Mouse (Mus musculus) lung, embryonic 14.5 days (tissue): ENCODE measurements around the gene Bmper. TPM values are rescaled to one million over a fixed set of nuclear protein-coding genes. Genes with fewer than 3 reads are reported as not detected.

Experiments used
- ATAC-seq: fragments of 200-750 bp; cut with Nextera tagmentation; 2 replicates; pipeline ENCODE4 v1.8.0; 2017; ENCODE audit warnings: mild to moderate bottlenecking, moderate TSS enrichment, moderate library complexity; ENCODE audit not compliant: insufficient read depth
- DNase-seq: peaks from one replicate; pipeline ENCODE4 v3.0.0-alpha.2; 2015
- H3K27ac ChIP-seq: fragments of 300-500 bp; sonication (generic); 2 replicates; pipeline ENCODE4 v1.5.1; 2014; ENCODE audit warnings: low read depth, mild to moderate bottlenecking, moderate library complexity
- H3K27me3 ChIP-seq: fragments of 300-500 bp; sonication (generic); 2 replicates; pipeline ENCODE4 v1.6.1; 2014; ENCODE audit warnings: low read length, control low read depth; ENCODE audit not compliant: insufficient read depth
- H3K36me3 ChIP-seq: fragments of 300-500 bp; sonication (generic); 2 replicates; pipeline ENCODE4 v1.6.1; 2014; ENCODE audit warnings: control low read depth; ENCODE audit not compliant: insufficient read depth
- H3K4me1 ChIP-seq: fragments of 300-500 bp; sonication (generic); 2 replicates; pipeline ENCODE4 v1.6.1; 2014; ENCODE audit warnings: antibody characterized with exemption, control low read depth; ENCODE audit not compliant: insufficient read depth
- H3K4me2 ChIP-seq: fragments of 300-500 bp; sonication (generic); 2 replicates; pipeline ENCODE4 v1.6.1; 2014; ENCODE audit warnings: mild to moderate bottlenecking
- H3K4me3 ChIP-seq: fragments of 300-500 bp; sonication (generic); 2 replicates; pipeline ENCODE4 v1.5.1; 2014; ENCODE audit warnings: low read depth, low read length
- H3K9ac ChIP-seq: fragments of 300-500 bp; sonication (generic); 2 replicates; pipeline ENCODE4 v1.6.1; 2014
- H3K9me3 ChIP-seq: fragments of 300-500 bp; sonication (generic); 2 replicates; pipeline ENCODE4 v1.6.1; 2016; ENCODE audit warnings: low read depth, low read length, control low read depth
- CTCF ChIP-seq: IDR thresholded peaks from 2 replicates; pipeline ENCODE4 v1.5.1; 2016; ENCODE audit warnings: antibody characterized with exemption, low read depth
- WGBS: fragments of 180-500 bp; shearing (Covaris S2); extraction: QIAGEN DNeasy Blood & Tissue Kit; methylation state at CpG from one replicate; pipeline ENCODE4 v1.1.7; 2014; 5-methylcytosine and 5-hydroxymethylcytosine counted together
- polyA plus RNA-seq: library from polyadenylated mRNA; unstranded; fragments of >200 nt; fragmentation: Nextera tagmentation; extraction: Ambion mirVana; gene quantifications from 2 replicates; pipeline ENCODE4 v1.2.1, GENCODE M21; 2014

The Bmper gene
- polyA plus RNA-seq, 1 experiment from 2014 or later: 28.7 TPM

DNA sequence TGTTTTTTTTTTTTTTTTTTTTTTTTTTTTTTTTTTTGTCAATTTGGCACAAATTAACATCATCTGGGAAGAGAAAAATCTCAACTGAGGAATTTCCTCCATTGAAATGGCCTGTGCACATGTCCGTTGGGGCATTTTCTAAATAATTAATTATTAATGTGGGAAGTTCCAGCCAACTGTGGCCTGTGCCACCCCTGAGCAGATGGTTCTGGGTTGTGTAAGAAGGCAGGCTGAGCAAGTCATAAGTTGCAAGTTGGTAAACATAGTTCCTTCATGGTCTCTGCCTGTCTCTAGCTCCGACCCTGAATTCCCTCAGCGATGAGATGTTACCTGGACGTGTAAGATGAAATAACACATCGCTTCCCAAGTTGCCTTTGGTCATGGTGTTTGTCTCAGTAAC is 16.7 kb upstream of the Bmper start:
- no peaks in the 10 kb centered on the region for H3K9me3 ChIP-seq
- no peak overlapping the region for H3K27ac ChIP-seq
- ATAC-seq (no peak), DNase-seq (no peak)
- 88% methylated on average over 5 of the region's 5 CpGs for WGBS
- no peak overlapping the region for H3K4me3 ChIP-seq
- H3K9ac ChIP-seq: no peak overlapping the region
- no peaks in the 10 kb centered on the region for H3K4me1 ChIP-seq
- no peak overlapping the region for H3K4me2 ChIP-seq
- no peaks in the 10 kb centered on the region for H3K27me3 ChIP-seq
- TF ChIP-seq CTCF: no peak
- no peaks in the 10 kb centered on the region for H3K36me3 ChIP-seq

DNA sequence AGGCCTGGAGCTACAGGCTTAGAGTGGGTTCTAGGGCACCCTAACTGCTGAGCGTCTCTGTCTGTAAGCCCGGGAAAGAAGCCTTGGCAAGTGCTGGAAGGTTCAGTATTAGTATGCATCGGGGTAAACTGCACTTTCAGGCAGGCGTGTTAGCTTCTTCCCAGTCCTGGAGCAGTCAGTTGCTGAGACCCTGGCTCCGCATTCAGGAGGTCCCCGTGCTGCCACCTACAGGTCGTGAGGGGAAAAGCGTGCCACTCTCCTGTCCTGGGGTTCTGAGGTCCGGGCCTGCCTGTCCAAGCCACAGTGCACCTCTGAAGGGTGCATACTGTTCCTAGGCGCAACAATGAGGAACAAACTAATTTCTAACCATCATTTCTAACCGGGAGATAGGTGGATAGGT is 10.6 kb upstream of the Bmper start:
- Histone ChIP-seq H3K4me1 (no peaks in the 10 kb centered on the region), H3K27ac (no peak overlapping the region), H3K27me3 (no peaks in the 10 kb centered on the region), H3K4me2 (no peak overlapping the region), H3K9ac (no peak overlapping the region), H3K4me3 (no peak overlapping the region), H3K36me3 (no peaks in the 10 kb centered on the region), H3K9me3 (no peaks in the 10 kb centered on the region)
- WGBS: 7% methylated on average over 11 of the region's 11 CpGs
- TF ChIP-seq CTCF: peak; percentile 96
- ATAC-seq: peak; percentile 84
- peak; percentile 94 for DNase-seq

DNA sequence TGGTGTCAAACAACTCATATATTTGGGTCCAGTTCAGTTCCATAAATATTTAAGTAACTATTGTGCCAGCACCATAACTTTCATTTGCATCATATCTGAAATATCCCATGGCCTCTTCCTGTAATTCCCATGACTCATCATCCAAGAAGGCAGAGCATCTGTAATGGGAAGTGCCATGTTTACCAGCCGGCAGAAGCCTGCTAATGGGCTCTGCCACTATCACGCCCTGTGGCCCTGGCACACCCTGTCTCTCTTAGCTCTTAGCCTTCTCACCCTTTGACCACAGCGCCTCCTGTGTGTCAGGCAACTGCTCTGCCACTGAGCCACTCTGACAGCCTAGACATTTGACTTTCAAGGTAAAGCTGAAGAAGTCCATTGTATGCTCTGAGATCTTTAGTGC is 3.1 kb upstream of the Bmper start:
- Histone ChIP-seq H3K36me3 (no peaks in the 10 kb centered on the region), H3K9ac (no peak overlapping the region), H3K4me1 (peaks cover 7% of the 10 kb centered on the region; the same call in 1 of the 2 replicates), H3K9me3 (no peaks in the 10 kb centered on the region), H3K4me2 (no peak overlapping the region), H3K27ac (no peak overlapping the region), H3K27me3 (peaks cover 20% of the 10 kb centered on the region), H3K4me3 (no peak overlapping the region)
- 41% methylated on average over 3 of the region's 3 CpGs for WGBS
- ATAC-seq (no peak), DNase-seq (peak; percentile 35)
- peak; percentile 52 for TF ChIP-seq CTCF

DNA sequence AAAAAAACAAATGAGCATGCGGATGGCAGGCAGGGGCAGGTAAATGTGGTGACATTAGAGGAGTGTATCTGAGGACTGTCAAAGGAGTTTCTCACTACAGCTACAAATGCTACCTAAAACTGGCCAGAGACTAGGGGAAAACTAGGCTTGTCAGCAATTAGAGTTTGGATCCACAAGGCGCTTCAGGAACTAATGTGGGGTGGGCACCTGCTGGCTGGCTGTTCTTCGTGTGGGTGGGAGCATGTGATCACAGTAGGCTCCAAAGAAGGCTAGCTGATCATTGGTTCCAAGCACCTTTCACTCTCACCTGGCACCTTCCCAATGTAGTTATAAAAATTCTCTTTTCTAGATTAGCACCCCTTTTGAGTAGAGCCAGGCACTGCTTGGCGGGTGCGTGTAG is 900 bp upstream of the Bmper start:
- H3K4me3 ChIP-seq: peak overlapping the region; percentile 71
- no peak; the same call in 1 of the 2 replicates for ATAC-seq
- H3K4me2 ChIP-seq: peak overlapping the region; percentile 93
- no peaks in the 10 kb centered on the region for H3K9me3 ChIP-seq
- no peaks in the 10 kb centered on the region for H3K36me3 ChIP-seq
- DNase-seq: no peak
- H3K4me1 ChIP-seq: peaks cover 7% of the 10 kb centered on the region; the same call in 1 of the 2 replicates
- peaks cover 26% of the 10 kb centered on the region for H3K27me3 ChIP-seq
- WGBS: 15% methylated on average over 5 of the region's 5 CpGs
- TF ChIP-seq CTCF: no peak
- H3K9ac ChIP-seq: peak overlapping the region; percentile 78
- no peak overlapping the region; the same call in 1 of the 2 replicates for H3K27ac ChIP-seq

DNA sequence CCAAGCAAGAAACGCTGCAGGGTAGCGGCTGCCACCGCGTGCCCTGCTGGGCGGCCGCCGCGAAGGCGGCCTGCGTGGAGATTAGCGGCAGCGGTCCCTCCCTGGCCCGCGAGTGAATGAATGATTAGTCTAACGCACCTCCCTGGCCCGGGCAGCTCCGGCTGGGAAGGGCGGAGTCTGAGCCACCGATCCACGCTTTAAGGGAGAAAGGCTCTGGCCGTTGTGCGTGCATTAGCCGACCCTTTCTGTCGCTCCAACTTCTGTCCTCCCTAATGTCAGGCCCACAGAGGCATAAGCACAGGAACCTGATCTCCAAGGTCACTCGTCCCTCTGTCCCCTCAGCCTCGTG is 410 bp upstream of the Bmper start:
- Histone ChIP-seq H3K4me1 (peaks cover 10% of the 10 kb centered on the region; the same call in 1 of the 2 replicates), H3K9me3 (no peaks in the 10 kb centered on the region), H3K9ac (peak overlapping the region; percentile 78), H3K4me2 (peak overlapping the region; percentile 93), H3K36me3 (no peaks in the 10 kb centered on the region), H3K4me3 (peak overlapping the region; percentile 71), H3K27ac (peak overlapping the region; percentile 89), H3K27me3 (peaks cover 26% of the 10 kb centered on the region)
- ATAC-seq (peak; percentile 60), DNase-seq (peak; percentile 77)
- TF ChIP-seq CTCF: no peak
- under 1% methylated on average over 26 of the region's 26 CpGs for WGBS

DNA sequence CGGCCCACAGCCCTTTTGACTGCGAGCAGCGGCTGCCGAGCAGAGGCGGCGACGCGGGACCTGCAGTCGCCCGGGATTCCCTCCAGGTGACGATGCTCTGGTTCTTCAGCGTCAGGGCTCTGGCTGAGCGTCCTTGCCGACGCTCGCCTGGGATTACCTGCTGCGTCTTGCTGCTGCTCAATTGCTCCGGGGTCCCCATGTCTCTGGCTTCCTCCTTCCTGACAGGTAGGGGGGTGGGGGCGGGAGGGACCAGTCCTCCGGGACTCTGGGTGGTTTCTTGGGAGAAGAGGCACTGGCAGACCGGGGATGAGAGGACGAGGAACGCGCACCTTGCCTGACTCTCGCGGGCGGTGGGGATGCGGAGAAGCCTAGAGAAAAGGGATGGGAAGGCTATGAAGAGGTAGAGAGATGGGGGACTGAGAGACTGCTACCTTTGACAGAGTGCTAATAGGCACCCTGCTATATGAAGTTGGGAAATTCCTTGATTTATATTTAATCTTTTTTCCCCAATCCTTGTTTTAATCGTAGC is 737 bp downstream of the Bmper start:
- ATAC-seq (no peak), DNase-seq (no peak)
- Histone ChIP-seq H3K9ac (peak overlapping the region; percentile 78), H3K36me3 (no peaks in the 10 kb centered on the region), H3K4me1 (peaks cover 10% of the 10 kb centered on the region; the same call in 1 of the 2 replicates), H3K27me3 (peaks cover 26% of the 10 kb centered on the region), H3K4me2 (peak overlapping the region; percentile 93), H3K9me3 (no peaks in the 10 kb centered on the region), H3K4me3 (peak overlapping the region; percentile 71), H3K27ac (no peak overlapping the region)
- TF ChIP-seq CTCF: no peak
- WGBS: under 1% methylated on average over 28 of the region's 29 CpGs

DNA sequence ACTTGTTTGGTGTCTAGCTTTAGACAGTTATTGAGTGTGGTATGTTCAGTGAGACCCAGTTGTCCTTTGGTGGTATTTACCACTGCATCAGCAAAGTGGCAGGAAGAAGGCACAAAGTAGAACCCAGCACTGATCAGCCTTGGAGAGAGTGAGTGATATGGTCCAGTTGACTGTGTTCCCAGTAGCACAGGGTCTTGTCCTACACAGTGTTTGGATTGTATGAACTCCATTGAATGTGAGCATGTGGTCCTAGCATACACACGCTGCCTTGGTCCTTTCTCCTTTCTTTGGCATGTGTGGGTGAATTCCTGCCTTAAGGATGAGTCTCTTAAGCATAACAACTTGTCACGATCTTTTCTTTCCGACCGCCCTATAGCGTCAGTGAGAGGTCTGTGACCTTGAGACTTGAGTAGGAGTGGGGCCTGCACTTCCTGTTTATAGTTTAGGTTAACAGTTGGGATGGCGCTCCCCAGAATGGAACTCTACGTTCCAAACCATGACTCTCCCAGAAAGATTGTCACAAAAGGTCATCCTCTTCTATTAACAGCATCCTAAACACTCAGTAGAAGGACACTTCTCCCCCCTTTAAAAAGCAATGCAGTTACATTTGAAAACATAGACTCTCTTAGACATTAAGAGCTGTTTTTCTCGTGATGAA is 10.7 kb downstream of the Bmper start:
- no peak overlapping the region for H3K4me3 ChIP-seq
- TF ChIP-seq CTCF: no peak
- no peaks in the 10 kb centered on the region for H3K36me3 ChIP-seq
- WGBS: 37% methylated on average over 8 of the region's 8 CpGs
- no peaks in the 10 kb centered on the region for H3K9me3 ChIP-seq
- H3K9ac ChIP-seq: no peak overlapping the region
- no peaks in the 10 kb centered on the region for H3K27me3 ChIP-seq
- no peak overlapping the region for H3K4me2 ChIP-seq
- peak; percentile 55 for ATAC-seq
- peak overlapping the region; percentile 50; the same call in 1 of the 2 replicates for H3K27ac ChIP-seq
- DNase-seq: peak; percentile 64
- peaks cover 19% of the 10 kb centered on the region for H3K4me1 ChIP-seq
